Mouse (Mus musculus): ENCODE measurements around the gene Bcl7a.

Gene Bcl7a

DNA sequence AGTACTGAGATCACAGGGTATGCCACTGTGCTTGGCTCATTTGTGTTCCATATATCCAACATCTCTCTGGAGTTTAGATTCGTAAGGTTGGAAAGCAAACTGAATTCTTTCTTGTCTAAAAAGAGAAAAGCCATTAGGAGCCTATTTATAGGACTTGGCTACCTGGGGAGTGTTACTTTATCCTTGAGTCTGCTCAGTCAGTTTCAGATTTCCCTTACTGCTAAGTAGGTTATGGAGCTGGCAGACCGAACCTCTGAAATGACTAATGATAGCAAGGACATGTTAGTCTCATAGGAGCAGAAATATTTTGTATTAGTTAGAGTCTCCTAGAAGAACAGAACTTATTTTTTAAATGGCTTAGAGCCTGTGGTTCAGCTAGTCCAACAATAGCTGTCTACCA, 80.3 kb downstream of the Bcl7a start:
- DNase-seq, result no peak
